Mouse (Mus musculus) CH12.LX (cell line): ENCODE data around the gene Ckap4.

Experiments
- POLR2A ChIP-seq: IDR thresholded peaks from 2 replicates; pipeline ENCODE4 v1.6.1; 2011; ENCODE audit warnings: low read depth, mild to moderate bottlenecking, improper control_type of control experiment, low read length
- POLR2AphosphoS2 ChIP-seq: IDR thresholded peaks from 2 replicates; pipeline ENCODE4 v1.6.1; 2011; ENCODE audit warnings: low read depth, low read length, improper control_type of control experiment

GRCm38 (mm10) chr10:84494432-84494831 is 39.4 kb downstream of the Ckap4 start:
- TF ChIP-seq POLR2AphosphoS2, result no peak
- TF ChIP-seq POLR2A, result no peak
